Mouse (Mus musculus): ENCODE measurements at regions not wholly inside any gene's neighbourhood (a gene's known extent, or its start where the extent isn't known, plus 50 kb on each side); places are given as distances from the start of the nearest gene placed in this dataset.

GRCm38 (mm10) chr7:138107471-138108210 lies 289.9 kb downstream of the Tcerg1l start:
- intact Hi-C loops (cut with DNase I; ENCODE audit: low total_unique reads), result no loop called here
- no peak for DNase-seq

- DNase-seq, result no peak
- intact Hi-C loops (cut with DNase I; ENCODE audit: low total_unique reads), result no loop called here
These were observed 276.0 kb downstream of the Tcerg1l start for GRCm38 (mm10) chr7:138121497-138121896.

GRCm38 (mm10) chr7:138129701-138130100 lies 267.8 kb downstream of the Tcerg1l start:
- no peak for DNase-seq
- intact Hi-C loops (cut with DNase I; ENCODE audit: low total_unique reads), result no loop called here

- DNase-seq, result no peak
- intact Hi-C loops (cut with DNase I; ENCODE audit: low total_unique reads), result no loop called here
These were observed 264.1 kb downstream of the Tcerg1l start for GRCm38 (mm10) chr7:138133427-138133826.

GRCm38 (mm10) chr7:138137934-138138333 lies 259.6 kb downstream of the Tcerg1l start:
- no peak for DNase-seq
- intact Hi-C loops (cut with DNase I; ENCODE audit: low total_unique reads), result no loop called here

GRCm38 (mm10) chr7:138139766-138140165 lies 257.8 kb downstream of the Tcerg1l start:
- intact Hi-C loops (cut with DNase I; ENCODE audit: low total_unique reads), result no loop called here
- DNase-seq, result no peak

GRCm38 (mm10) chr7:138149496-138149895 lies 248.0 kb downstream of the Tcerg1l start:
- intact Hi-C loops (cut with DNase I; ENCODE audit: low total_unique reads), result no loop called here
- no peak for DNase-seq

- no peak for DNase-seq
- intact Hi-C loops (cut with DNase I; ENCODE audit: low total_unique reads), result no loop called here
These were observed 243.9 kb downstream of the Tcerg1l start for GRCm38 (mm10) chr7:138153455-138154167.
